In the genomic region with DNA sequence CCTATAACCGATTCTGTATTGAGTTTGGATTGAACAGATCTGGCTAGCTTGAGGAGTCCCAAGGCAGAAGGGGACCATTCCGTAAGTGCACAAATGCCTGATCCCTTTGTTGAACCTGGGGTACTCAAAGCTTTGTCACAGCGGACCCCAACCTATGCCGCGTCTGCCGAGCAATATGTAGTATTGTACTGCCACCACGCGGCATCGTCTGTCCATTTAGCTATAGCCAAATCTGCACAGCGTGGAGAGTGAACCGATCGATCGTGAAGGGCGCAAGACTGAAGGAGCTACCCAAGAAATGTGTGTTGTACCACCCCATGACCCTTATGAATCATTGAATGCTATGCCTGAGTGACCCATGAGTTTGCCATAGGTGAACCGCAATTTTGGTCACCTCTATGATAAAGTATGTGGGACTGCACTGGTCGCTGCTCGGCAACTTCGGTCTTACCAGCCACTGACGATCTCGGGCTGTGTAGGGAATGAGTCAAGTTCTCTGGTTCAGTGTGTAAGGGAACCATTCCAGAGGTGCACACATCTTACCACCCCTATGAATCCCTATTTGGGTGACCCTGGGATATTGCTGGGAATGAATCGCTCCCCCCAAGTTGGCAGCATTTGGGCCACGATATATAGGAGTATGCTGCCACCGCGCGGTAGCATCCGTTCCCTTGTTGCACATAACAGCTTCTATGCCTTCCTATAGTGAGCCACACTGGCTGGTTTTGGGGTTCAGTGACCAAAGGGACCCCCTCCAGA, we compare ENCODE assay signal across 8 mouse cellular contexts. TPM values are rescaled to one million over a fixed set of nuclear protein-coding genes. Genes with fewer than 3 reads are reported as not detected.
DNase-seq lines count a peak whose midpoint lies in the region; ATAC-seq and TF ChIP-seq lines count a peak whose summit lies in the region.

No protein-coding gene starts in this region.

- DNase-seq in Patski (ENCODE audit: low read depth, low spot score), result no peak
- peak; percentile 34 for DNase-seq in c-Kit-positive CD71-positive TER-119-positive erythroid progenitor cells, embryonic 14.5 days (ENCODE audit: low spot score)
- peak; percentile 56 to 67 for DNase-seq in layer of hippocampus, postnatal 14 days (ENCODE audit: low spot score in 2 of 2)
- peak; percentile 71 for DNase-seq in retina, postnatal 1 day
- DNase-seq in ovary, postnatal 10 days (ENCODE audit: low spot score), result no peak

- in situ Hi-C loops in Patski (cut with MboI; ENCODE audit: low pct_unique_long_range_greater_than_20kb), result loop anchor here (5.0 kb wide), 1 partner anchor 268 kb away; no protein-coding TSS in a partner anchor

- H3K27ac ChIP-seq in forebrain, embryonic 16.5 days (ENCODE audit: low read length), result no peak overlapping the region
- H3K27ac ChIP-seq in hindbrain, embryonic 12.5 days, result no peak overlapping the region
- H3K27ac ChIP-seq in lung, embryonic 16.5 days (ENCODE audit: low read length), result no peak overlapping the region

- H3K36me3 ChIP-seq in forebrain, embryonic 16.5 days (ENCODE audit: control insufficient read depth, insufficient read depth), result no peaks in the 10 kb centered on the region
- H3K36me3 ChIP-seq in hindbrain, embryonic 12.5 days, result no peaks in the 10 kb centered on the region
- no peaks in the 10 kb centered on the region for H3K36me3 ChIP-seq in lung, embryonic 16.5 days (ENCODE audit: control insufficient read depth, insufficient read depth, low read length)

- ATAC-seq in Patski, result no peak
- peak; percentile 80 for ATAC-seq in forebrain, embryonic 16.5 days
- peak; percentile 67 for ATAC-seq in hindbrain, embryonic 12.5 days (ENCODE audit: low FRiP score)
- peak; percentile 28; the same call in 1 of the 2 replicates for ATAC-seq in lung, embryonic 16.5 days (ENCODE audit: low read depth)

- H3K9me3 ChIP-seq in forebrain, embryonic 16.5 days (ENCODE audit: control insufficient read depth, low read length), result 0 out of 2 replicates have a peak, but pooled peaks cover 5% of the 10 kb centered on the region
- peaks cover 15% of the 10 kb centered on the region for H3K9me3 ChIP-seq in hindbrain, embryonic 12.5 days (replicated peaks)
- H3K9me3 ChIP-seq in lung, embryonic 16.5 days (ENCODE audit: control insufficient read depth, low read length), result peaks cover 19% of the 10 kb centered on the region

- H3K9ac ChIP-seq in forebrain, embryonic 16.5 days (replicated peaks; ENCODE audit: low read depth, low read length), result peak overlapping the region; percentile 43
- no peak overlapping the region for H3K9ac ChIP-seq in hindbrain, embryonic 12.5 days
- peak overlapping the region; percentile 27 for H3K9ac ChIP-seq in lung, embryonic 16.5 days (ENCODE audit: low read length)

- TF ChIP-seq CTCF in Patski (IDR thresholded peaks at IDR 0.05), result peak; percentile 52

- H3K27me3 ChIP-seq in Patski, result peaks cover 10% of the 10 kb centered on the region
- no peaks in the 10 kb centered on the region for H3K27me3 ChIP-seq in forebrain, embryonic 16.5 days (replicated peaks; ENCODE audit: control insufficient read depth, insufficient read depth, low read length)
- peaks cover 9% of the 10 kb centered on the region; the same call in 1 of the 2 replicates for H3K27me3 ChIP-seq in hindbrain, embryonic 12.5 days
- no peaks in the 10 kb centered on the region for H3K27me3 ChIP-seq in lung, embryonic 16.5 days (ENCODE audit: control insufficient read depth, insufficient read depth, low read depth, low read length)

- H3K4me2 ChIP-seq in forebrain, embryonic 16.5 days (ENCODE audit: low read length), result peak overlapping the region; percentile 72
- peak overlapping the region; percentile 61 for H3K4me2 ChIP-seq in hindbrain, embryonic 12.5 days (replicated peaks)
- H3K4me2 ChIP-seq in lung, embryonic 16.5 days (ENCODE audit: low read depth, low read length), result peak overlapping the region; percentile 53

- peak overlapping the region; percentile 41 for H3K4me3 ChIP-seq in forebrain, embryonic 16.5 days (replicated peaks; ENCODE audit: low read length)
- peak overlapping the region; percentile 23 for H3K4me3 ChIP-seq in hindbrain, embryonic 12.5 days
- H3K4me3 ChIP-seq in lung, embryonic 16.5 days (ENCODE audit: low read length), result peak overlapping the region; percentile 34

- H3K4me1 ChIP-seq in forebrain, embryonic 16.5 days (replicated peaks; ENCODE audit: control insufficient read depth, insufficient read depth, low read length), result peaks cover 7% of the 10 kb centered on the region
- peaks cover 3% of the 10 kb centered on the region; the same call in 1 of the 2 replicates for H3K4me1 ChIP-seq in hindbrain, embryonic 12.5 days
- H3K4me1 ChIP-seq in lung, embryonic 16.5 days (replicated peaks; ENCODE audit: control insufficient read depth, insufficient read depth, low read length), result peaks cover 13% of the 10 kb centered on the region

- POLR2A ChIA-PET in Patski (lab: Charles Lee), result no interaction called here

- 45% methylated on average over 26 of the region's 26 CpGs for WGBS in forebrain, embryonic 16.5 days
- 41% methylated on average over 26 of the region's 26 CpGs for WGBS in hindbrain, embryonic 12.5 days
- WGBS in lung, embryonic 16.5 days, result 45% methylated on average over 26 of the region's 26 CpGs

- CTCF ChIA-PET in Patski (lab: Charles Lee), result interaction anchor here (0.6 to 2.0 kb wide), 15 partner anchors 10 to 264 kb away, joined by 3 to 10 read pairs (median 4); no protein-coding TSS in a partner anchor

RNA-seq across cellular contexts. Expression of a gene that starts 47.8 kb away (rescaled TPM):
- 6.9 TPM for polyA plus RNA-seq in Patski (2021)
- 16.0 and 23.0 TPM in 2 replicates for polyA plus RNA-seq in forebrain, embryonic 16.5 days (2015; fragmentation: Nextera tagmentation; extraction: Ambion mirVana)
- 8.4 and 13.4 TPM in 2 replicates for polyA plus RNA-seq in hindbrain, embryonic 12.5 days (2016; fragmentation: Nextera tagmentation; extraction: Ambion mirVana)
- 1 to 10 TPM; 4.2 to 5.1 TPM for total RNA-seq in layer of hippocampus, postnatal 14 days (2021)
- polyA plus RNA-seq in lung, embryonic 16.5 days (2015; fragmentation: Nextera tagmentation; extraction: Ambion mirVana), result 17.2 and 22.4 TPM in 2 replicates

Comparison
In these comparisons a context has a peak if more than half of its experiments do, and no peak if none do; other contexts are left out.
1. DNase-seq: peak in c-Kit-positive CD71-positive TER-119-positive erythroid progenitor cells, embryonic 14.5 days (single experiment), layer of hippocampus, postnatal 14 days (2 of 2) and retina, postnatal 1 day (single experiment); none in Patski (single experiment) and ovary, postnatal 10 days (single experiment).
2. Peak in every context shown above with its lines, with median percentiles within 50 percentile points of each other: H3K4me2 ChIP-seq and H3K4me3 ChIP-seq.